Mouse (Mus musculus) intestine, postnatal 0 days (tissue): ENCODE results near the gene Gm10837. TPM values are rescaled to one million over a fixed set of nuclear protein-coding genes. Genes with fewer than 3 reads are reported as not detected.

Experiments
- ATAC-seq: fragments of 200-750 bp; cut with Nextera tagmentation; 2 replicates; pipeline ENCODE4 v1.8.0; 2017; ENCODE audit warnings: mild to moderate bottlenecking, moderate TSS enrichment, moderate library complexity
- H3K27ac ChIP-seq: fragments of 300-500 bp; sonication (generic); 2 replicates; pipeline ENCODE4 v1.5.1; 2014; ENCODE audit warnings: mild to moderate bottlenecking, low read depth, low read length, moderate library complexity
- H3K27me3 ChIP-seq: fragments of 300-500 bp; sonication (generic); replicated peaks from 2 replicates; pipeline ENCODE4 v1.6.1; 2014; ENCODE audit warnings: low read length, mixed read lengths; ENCODE audit not compliant: control insufficient read depth, insufficient read depth
- H3K36me3 ChIP-seq: fragments of 300-500 bp; sonication (generic); 2 replicates; pipeline ENCODE4 v1.6.1; 2014; ENCODE audit warnings: mild to moderate bottlenecking, moderate library complexity; ENCODE audit not compliant: control insufficient read depth, insufficient read depth
- H3K4me1 ChIP-seq: fragments of 300-500 bp; sonication (generic); replicated peaks from 2 replicates; pipeline ENCODE4 v1.6.1; 2014; ENCODE audit warnings: antibody characterized with exemption, low read length, mixed read lengths; ENCODE audit not compliant: control insufficient read depth, insufficient read depth
- H3K4me2 ChIP-seq: fragments of 300-500 bp; sonication (generic); replicated peaks from 2 replicates; pipeline ENCODE4 v1.6.1; 2014; ENCODE audit warnings: low read depth, mild to moderate bottlenecking, moderate library complexity
- H3K4me3 ChIP-seq: fragments of 300-500 bp; sonication (generic); 2 replicates; pipeline ENCODE4 v1.5.1; 2014; ENCODE audit warnings: low read depth, low read length
- H3K9ac ChIP-seq: fragments of 300-500 bp; sonication (generic); 2 replicates; pipeline ENCODE4 v1.6.1; 2014; ENCODE audit warnings: mild to moderate bottlenecking, low read depth, low read length
- H3K9me3 ChIP-seq: fragments of 300-500 bp; sonication (generic); 2 replicates; pipeline ENCODE4 v1.6.1; 2016; ENCODE audit warnings: mixed run types; ENCODE audit not compliant: control insufficient read depth
- CTCF ChIP-seq: sonication (generic); IDR thresholded peaks from 2 replicates; pipeline ENCODE4 v1.5.1; 2016; ENCODE audit warnings: low read depth, mild to moderate bottlenecking, control low read depth, antibody characterized with exemption, moderate library complexity
- WGBS: fragments of 180-500 bp; shearing (Covaris S2); extraction: QIAGEN DNeasy Blood & Tissue Kit; methylation state at CpG from one replicate; pipeline ENCODE4 v1.1.7; 2014; 5-methylcytosine and 5-hydroxymethylcytosine counted together
- polyA plus RNA-seq: library from polyadenylated mRNA; unstranded; fragments of >200 nt; fragmentation: Nextera tagmentation; extraction: Ambion mirVana; gene quantifications from 2 replicates; pipeline ENCODE4 v1.2.1, GENCODE M21; 2015

Gene Gm10837
- polyA plus RNA-seq, result not detected in 2 replicates

- TF ChIP-seq CTCF, result no peak
- H3K9me3 ChIP-seq, result no peaks in the 10 kb centered on the region
- H3K4me1 ChIP-seq, result no peaks in the 10 kb centered on the region
- H3K4me2 ChIP-seq, result peak within 1 kb of the TSS; percentile 49
- H3K27me3 ChIP-seq, result peaks cover 85% of the 10 kb centered on the region
- peak; percentile 19; the same call in 1 of the 2 replicates for ATAC-seq
- WGBS, result 2% methylated on average over 51 of the region's 51 CpGs
- H3K27ac ChIP-seq, result no peak within 1 kb of the TSS
- no peaks in the 10 kb centered on the region for H3K36me3 ChIP-seq
- H3K4me3 ChIP-seq, result peak within 1 kb of the TSS; percentile 27
- no peak within 1 kb of the TSS for H3K9ac ChIP-seq
Measured at GRCm38 (mm10) chr14:122490441-122491328, at the start of gene Gm10837. TSS of gene Gm10837 (plus strand) at chr14:122490586.

- Histone ChIP-seq H3K4me2 (no peak overlapping the region), H3K4me1 (no peaks in the 10 kb centered on the region), H3K9ac (no peak overlapping the region), H3K27ac (no peak overlapping the region), H3K4me3 (no peak overlapping the region), H3K27me3 (peaks cover 66% of the 10 kb centered on the region), H3K9me3 (no peaks in the 10 kb centered on the region), H3K36me3 (no peaks in the 10 kb centered on the region)
- 6% methylated on average over 29 of the region's 29 CpGs for WGBS
- no peak for ATAC-seq
- TF ChIP-seq CTCF, result no peak
Measured at GRCm38 (mm10) chr14:122449601-122450495, 40.5 kb upstream of the Gm10837 start.

GRCm38 (mm10) chr14:122450496-122451382 lies 39.6 kb upstream of the Gm10837 start, which contains the start of gene Gm5089:
TSS of gene Gm5089 (minus strand) at chr14:122451115.
- 1% methylated on average over 59 of the region's 59 CpGs for WGBS
- H3K36me3 ChIP-seq, result no peaks in the 10 kb centered on the region
- H3K4me3 ChIP-seq, result peak within 1 kb of the TSS; percentile 14; the same call in 1 of the 2 replicates

DNA sequence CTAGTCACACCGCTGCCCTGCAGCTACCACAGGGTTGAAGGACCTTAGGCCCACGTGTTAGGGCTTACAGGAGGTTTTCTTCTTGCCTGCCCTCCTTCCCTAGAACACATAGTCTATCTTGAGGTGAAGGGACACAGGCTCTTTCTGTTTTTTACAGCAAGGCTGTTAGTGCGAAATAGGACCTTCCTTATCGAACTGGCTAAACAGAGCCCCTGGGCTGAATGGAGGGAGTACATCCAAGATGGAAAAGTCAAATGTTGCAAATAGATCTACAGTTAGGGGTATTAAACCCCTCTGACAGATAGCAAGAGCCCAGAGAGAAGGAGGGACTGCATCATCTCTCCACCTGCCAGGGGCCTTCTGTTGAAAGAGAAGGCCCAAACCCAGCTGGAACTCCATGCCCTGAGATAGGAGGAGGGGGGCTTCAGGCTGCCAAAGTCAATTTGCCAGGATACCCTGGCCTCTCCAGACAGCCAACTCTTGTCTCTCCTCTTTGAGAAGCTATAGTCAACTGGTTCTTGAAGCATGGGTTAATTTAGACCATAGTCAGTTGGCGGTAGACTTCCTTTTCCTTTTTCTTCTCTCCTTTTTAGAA lies 38.7 kb upstream of the Gm10837 start:
- peaks cover 83% of the 10 kb centered on the region for H3K27me3 ChIP-seq
- no peak overlapping the region for H3K9ac ChIP-seq
- no peaks in the 10 kb centered on the region for H3K4me1 ChIP-seq
- 60% methylated on average over 5 of the region's 5 CpGs for WGBS
- no peaks in the 10 kb centered on the region for H3K9me3 ChIP-seq
- no peak overlapping the region for H3K4me3 ChIP-seq
- no peak overlapping the region for H3K27ac ChIP-seq
- TF ChIP-seq CTCF, result no peak
- no peak for ATAC-seq
- H3K4me2 ChIP-seq, result no peak overlapping the region; the same call in 1 of the 2 replicates
- H3K36me3 ChIP-seq, result no peaks in the 10 kb centered on the region

More at GRCm38 (mm10) chr14:122450496-122451382, 39.6 kb upstream of the Gm10837 start, which contains the start of gene Gm5089:
- Histone ChIP-seq H3K9me3 (no peaks in the 10 kb centered on the region), H3K27me3 (peaks cover 75% of the 10 kb centered on the region), H3K27ac (no peak within 1 kb of the TSS), H3K9ac (no peak within 1 kb of the TSS), H3K4me2 (peak within 1 kb of the TSS; percentile 43), H3K4me1 (no peaks in the 10 kb centered on the region)
- ATAC-seq, result no peak
- no peak for TF ChIP-seq CTCF

DNA sequence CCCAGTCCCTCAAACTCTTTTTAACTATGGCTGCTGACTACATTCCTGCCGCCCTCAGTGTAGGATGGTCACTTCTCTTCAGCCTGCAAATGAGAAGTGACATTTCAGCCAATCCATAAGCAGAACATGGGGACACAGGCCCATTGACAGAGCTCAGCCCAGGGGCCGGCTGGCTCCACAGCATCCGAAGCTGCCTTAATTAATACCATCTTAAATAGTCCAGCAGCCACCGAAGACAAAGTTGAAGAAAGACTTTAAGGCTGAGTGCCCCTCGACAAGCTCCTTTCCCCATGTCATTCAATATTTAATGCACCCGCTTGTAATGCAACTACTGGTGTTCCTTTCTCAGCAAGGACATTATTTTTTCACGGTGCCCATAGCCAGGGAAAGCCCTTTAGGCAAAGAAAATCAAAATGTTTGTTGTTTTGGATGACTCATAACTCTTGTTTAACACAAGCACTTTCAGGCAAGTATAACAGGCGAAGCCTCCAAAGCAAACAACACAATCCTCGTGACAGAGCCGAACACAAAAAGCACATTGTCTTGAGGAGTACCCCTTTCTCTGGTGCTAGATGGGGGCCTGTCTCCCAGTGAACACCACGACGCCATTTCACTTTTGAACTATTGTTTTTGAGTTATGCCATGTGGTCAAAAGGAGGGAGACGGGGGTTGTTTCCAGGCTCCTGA lies 37.5 kb upstream of the Gm10837 start:
- TF ChIP-seq CTCF, result no peak
- H3K9ac ChIP-seq, result no peak overlapping the region
- H3K4me2 ChIP-seq, result no peak overlapping the region
- no peaks in the 10 kb centered on the region for H3K9me3 ChIP-seq
- H3K4me1 ChIP-seq, result no peaks in the 10 kb centered on the region
- no peaks in the 10 kb centered on the region for H3K36me3 ChIP-seq
- 50% methylated on average over 13 of the region's 13 CpGs for WGBS
- H3K27ac ChIP-seq, result no peak overlapping the region
- no peak for ATAC-seq
- H3K4me3 ChIP-seq, result no peak overlapping the region
- H3K27me3 ChIP-seq, result peaks cover 83% of the 10 kb centered on the region
